Mouse (Mus musculus): ENCODE measurements around the gene Ahnak2. TPM values are rescaled to one million over a fixed set of nuclear protein-coding genes. Genes with fewer than 3 reads are reported as not detected.

The Ahnak2 gene
- polyA plus RNA-seq, 1 experiment from 2014 or later: 0.61 TPM

- no peak overlapping the region for H3K4me2 ChIP-seq (ENCODE audit: low read depth)
- no peak for DNase-seq (ENCODE audit: low spot score)
- no peak overlapping the region for H3K4me3 ChIP-seq (ENCODE audit: low read depth, low read length)
- no peaks in the 10 kb centered on the region for H3K27me3 ChIP-seq (ENCODE audit: control insufficient read depth, insufficient read depth, low read length)
- no peak overlapping the region for H3K9ac ChIP-seq (ENCODE audit: low read length)
- no peaks in the 10 kb centered on the region for H3K4me1 ChIP-seq (ENCODE audit: control insufficient read depth, insufficient read depth, low read length)
- no peak overlapping the region for H3K27ac ChIP-seq (ENCODE audit: low read depth, low read length)
- no peaks in the 10 kb centered on the region for H3K9me3 ChIP-seq (ENCODE audit: control insufficient read depth, low read length)
- H3K36me3 ChIP-seq (ENCODE audit: control insufficient read depth, insufficient read depth, low read length): no peaks in the 10 kb centered on the region
- 86% methylated on average over 4 of the region's 4 CpGs for whole genome bisulfite sequencing
- no peak for ATAC-seq (ENCODE audit: insufficient read depth, low FRiP score, low TSS enrichment)
Observed at GRCm38 (mm10) chr12:112763176-112763575, 39.3 kb downstream of the Ahnak2 start.

- H3K9ac ChIP-seq (ENCODE audit: low read length): no peak overlapping the region
- no peaks in the 10 kb centered on the region for H3K36me3 ChIP-seq (ENCODE audit: control insufficient read depth, insufficient read depth, low read length)
- H3K4me1 ChIP-seq (ENCODE audit: control insufficient read depth, insufficient read depth, low read length): no peaks in the 10 kb centered on the region
- no peak for DNase-seq (ENCODE audit: low spot score)
- H3K4me2 ChIP-seq (ENCODE audit: low read depth): no peak overlapping the region
- WGBS: 88% methylated on average over 3 of the region's 3 CpGs
- no peak for ATAC-seq (ENCODE audit: insufficient read depth, low FRiP score, low TSS enrichment)
- H3K27me3 ChIP-seq (ENCODE audit: control insufficient read depth, insufficient read depth, low read length): no peaks in the 10 kb centered on the region
- H3K9me3 ChIP-seq (ENCODE audit: control insufficient read depth, low read length): no peaks in the 10 kb centered on the region
- no peak overlapping the region for H3K27ac ChIP-seq (ENCODE audit: low read depth, low read length)
- H3K4me3 ChIP-seq (ENCODE audit: low read depth, low read length): no peak overlapping the region
Observed at GRCm38 (mm10) chr12:112762018-112762417, 40.4 kb downstream of the Ahnak2 start.

- H3K4me3 ChIP-seq (ENCODE audit: low read depth, low read length): no peak overlapping the region
- no peak overlapping the region for H3K27ac ChIP-seq (ENCODE audit: low read depth, low read length)
- WGBS: 89% methylated on average over 4 of the region's 4 CpGs
- no peaks in the 10 kb centered on the region for H3K27me3 ChIP-seq (ENCODE audit: control insufficient read depth, insufficient read depth, low read length)
- ATAC-seq (ENCODE audit: insufficient read depth, low FRiP score, low TSS enrichment) (no peak), DNase-seq (ENCODE audit: low spot score) (no peak)
- no peak overlapping the region for H3K4me2 ChIP-seq (ENCODE audit: low read depth)
- no peaks in the 10 kb centered on the region for H3K9me3 ChIP-seq (ENCODE audit: control insufficient read depth, low read length)
- no peaks in the 10 kb centered on the region for H3K36me3 ChIP-seq (ENCODE audit: control insufficient read depth, insufficient read depth, low read length)
- no peaks in the 10 kb centered on the region for H3K4me1 ChIP-seq (ENCODE audit: control insufficient read depth, insufficient read depth, low read length)
- no peak overlapping the region for H3K9ac ChIP-seq (ENCODE audit: low read length)
Observed at GRCm38 (mm10) chr12:112761411-112761810, 41.0 kb downstream of the Ahnak2 start.

GRCm38 (mm10) chr12:112760154-112760926 is 42.1 kb downstream of the Ahnak2 start, which contains the start of gene Pld4:
TSS of gene Pld4 (plus strand) at chr12:112760655.
- WGBS: 44% methylated on average over 4 of the region's 4 CpGs
- ATAC-seq (ENCODE audit: insufficient read depth, low FRiP score, low TSS enrichment) (no peak), DNase-seq (ENCODE audit: low spot score) (no peak)
- Histone ChIP-seq H3K9ac (ENCODE audit: low read length) (no peak within 1 kb of the TSS), H3K4me3 (ENCODE audit: low read depth, low read length) (no peak within 1 kb of the TSS), H3K27me3 (ENCODE audit: control insufficient read depth, insufficient read depth, low read length) (no peaks in the 10 kb centered on the region), H3K4me1 (ENCODE audit: control insufficient read depth, insufficient read depth, low read length) (no peaks in the 10 kb centered on the region), H3K9me3 (ENCODE audit: control insufficient read depth, low read length) (no peaks in the 10 kb centered on the region), H3K4me2 (ENCODE audit: low read depth) (no peak within 1 kb of the TSS), H3K27ac (ENCODE audit: low read depth, low read length) (no peak within 1 kb of the TSS), H3K36me3 (ENCODE audit: control insufficient read depth, insufficient read depth, low read length) (no peaks in the 10 kb centered on the region)

- Histone ChIP-seq H3K4me3 (ENCODE audit: low read depth, low read length) (no peak overlapping the region), H3K27me3 (ENCODE audit: control insufficient read depth, insufficient read depth, low read length) (no peaks in the 10 kb centered on the region), H3K36me3 (ENCODE audit: control insufficient read depth, insufficient read depth, low read length) (no peaks in the 10 kb centered on the region), H3K9me3 (ENCODE audit: control insufficient read depth, low read length) (no peaks in the 10 kb centered on the region), H3K9ac (ENCODE audit: low read length) (no peak overlapping the region), H3K4me2 (ENCODE audit: low read depth) (no peak overlapping the region), H3K4me1 (ENCODE audit: control insufficient read depth, insufficient read depth, low read length) (no peaks in the 10 kb centered on the region), H3K27ac (ENCODE audit: low read depth, low read length) (no peak overlapping the region)
- WGBS: 94% methylated on average over 3 of the region's 3 CpGs
- no peak for DNase-seq (ENCODE audit: low spot score)
- ATAC-seq (ENCODE audit: insufficient read depth, low FRiP score, low TSS enrichment): no peak
Observed at GRCm38 (mm10) chr12:112759471-112759870, 43.0 kb downstream of the Ahnak2 start.

GRCm38 (mm10) chr12:112757896-112758295 is 44.6 kb downstream of the Ahnak2 start:
- no peak for ATAC-seq (ENCODE audit: insufficient read depth, low FRiP score, low TSS enrichment)
- no peaks in the 10 kb centered on the region for H3K4me1 ChIP-seq (ENCODE audit: control insufficient read depth, insufficient read depth, low read length)

GRCm38 (mm10) chr12:112755900-112756299 is 46.6 kb downstream of the Ahnak2 start:
- no peak overlapping the region for H3K27ac ChIP-seq (ENCODE audit: low read depth, low read length)
- H3K36me3 ChIP-seq (ENCODE audit: control insufficient read depth, insufficient read depth, low read length): no peaks in the 10 kb centered on the region
- no peaks in the 10 kb centered on the region for H3K27me3 ChIP-seq (ENCODE audit: control insufficient read depth, insufficient read depth, low read length)
- H3K4me1 ChIP-seq (ENCODE audit: control insufficient read depth, insufficient read depth, low read length): no peaks in the 10 kb centered on the region
- no peak overlapping the region for H3K9ac ChIP-seq (ENCODE audit: low read length)
- no peaks in the 10 kb centered on the region for H3K9me3 ChIP-seq (ENCODE audit: control insufficient read depth, low read length)
- 75% methylated on average over 4 of the region's 4 CpGs for WGBS
- ATAC-seq (ENCODE audit: insufficient read depth, low FRiP score, low TSS enrichment) (no peak), DNase-seq (ENCODE audit: low spot score) (no peak)
- H3K4me2 ChIP-seq (ENCODE audit: low read depth): no peak overlapping the region
- H3K4me3 ChIP-seq (ENCODE audit: low read depth, low read length): no peak overlapping the region

More at GRCm38 (mm10) chr12:112757896-112758295, 44.6 kb downstream of the Ahnak2 start:
- no peak for DNase-seq (ENCODE audit: low spot score)
- no peak overlapping the region for H3K27ac ChIP-seq (ENCODE audit: low read depth, low read length)
- no peak overlapping the region for H3K4me2 ChIP-seq (ENCODE audit: low read depth)
- no peaks in the 10 kb centered on the region for H3K36me3 ChIP-seq (ENCODE audit: control insufficient read depth, insufficient read depth, low read length)
- 87% methylated on average over 5 of the region's 5 CpGs for WGBS
- no peak overlapping the region for H3K4me3 ChIP-seq (ENCODE audit: low read depth, low read length)
- no peaks in the 10 kb centered on the region for H3K27me3 ChIP-seq (ENCODE audit: control insufficient read depth, insufficient read depth, low read length)
- no peak overlapping the region for H3K9ac ChIP-seq (ENCODE audit: low read length)
- no peaks in the 10 kb centered on the region for H3K9me3 ChIP-seq (ENCODE audit: control insufficient read depth, low read length)

- Histone ChIP-seq H3K4me3 (ENCODE audit: low read depth, low read length) (no peak overlapping the region), H3K9ac (ENCODE audit: low read length) (no peak overlapping the region), H3K4me2 (ENCODE audit: low read depth) (no peak overlapping the region), H3K27me3 (ENCODE audit: control insufficient read depth, insufficient read depth, low read length) (no peaks in the 10 kb centered on the region), H3K9me3 (ENCODE audit: control insufficient read depth, low read length) (no peaks in the 10 kb centered on the region), H3K27ac (ENCODE audit: low read depth, low read length) (no peak overlapping the region), H3K4me1 (ENCODE audit: control insufficient read depth, insufficient read depth, low read length) (0 out of 2 replicates have a peak, but pooled peaks cover 3% of the 10 kb centered on the region), H3K36me3 (ENCODE audit: control insufficient read depth, insufficient read depth, low read length) (no peaks in the 10 kb centered on the region)
- DNase-seq (ENCODE audit: low spot score) (no peak), ATAC-seq (ENCODE audit: insufficient read depth, low FRiP score, low TSS enrichment) (no peak)
- WGBS: 53% methylated on average over 2 of the region's 2 CpGs
Observed at GRCm38 (mm10) chr12:112752399-112752798, 50.1 kb downstream of the Ahnak2 start.

- Histone ChIP-seq H3K9me3 (ENCODE audit: control insufficient read depth, low read length) (no peaks in the 10 kb centered on the region), H3K9ac (ENCODE audit: low read length) (no peak overlapping the region), H3K4me2 (ENCODE audit: low read depth) (no peak overlapping the region), H3K36me3 (ENCODE audit: control insufficient read depth, insufficient read depth, low read length) (no peaks in the 10 kb centered on the region), H3K27me3 (ENCODE audit: control insufficient read depth, insufficient read depth, low read length) (no peaks in the 10 kb centered on the region), H3K4me3 (ENCODE audit: low read depth, low read length) (no peak overlapping the region), H3K4me1 (ENCODE audit: control insufficient read depth, insufficient read depth, low read length) (0 out of 2 replicates have a peak, but pooled peaks cover 7% of the 10 kb centered on the region), H3K27ac (ENCODE audit: low read depth, low read length) (no peak overlapping the region)
- WGBS: 89% methylated on average over 12 of the region's 12 CpGs
- ATAC-seq (ENCODE audit: insufficient read depth, low FRiP score, low TSS enrichment): no peak
- DNase-seq (ENCODE audit: low spot score): no peak
Observed at GRCm38 (mm10) chr12:112750976-112751375, 51.5 kb downstream of the Ahnak2 start.
